Comparison of ENCODE assay signal across 8 mouse cellular contexts in genomic region chr10:40882831-40883643, GRCm38 (mm10). TPM values are rescaled to one million over a fixed set of nuclear protein-coding genes. Genes with fewer than 3 reads are reported as not detected.
DNase-seq lines count a peak whose midpoint lies in the region; ATAC-seq lines count a peak whose summit lies in the region.

Gene Cdc40, minus strand, starts transcription at chr10:40883311.
Gene Wasf1, plus strand, starts transcription at chr10:40883475.

- DNase-seq in adipocyte (ENCODE audit: low spot score) = peak; percentile 99
- peak; percentile 98 for DNase-seq in embryo, embryonic 10 days (ENCODE audit: low spot score)
- DNase-seq in gastrocnemius, postnatal 10 days = peak; percentile 91
- DNase-seq in induced T-regulatory cell, adult 2 months (ENCODE audit: low read depth) = peak; percentile 97
- peak; percentile 96 to 99 for DNase-seq in left cerebral cortex, adult 9 months (ENCODE audit: low spot score in 2 of 2)
- DNase-seq in right cerebral cortex, postnatal 14 days = peak; percentile 98
- DNase-seq in urinary bladder, postnatal 36 days (ENCODE audit: low spot score in 2 of 2) = peak; percentile 89 to 94

- peak; percentile 97 for ATAC-seq in megakaryocyte progenitor cell, adult 5-6 weeks (replicated peaks; ENCODE audit: poor library complexity)

RNA-seq across cellular contexts. Expression of gene Cdc40, which starts in this region (rescaled TPM):
- 10 to 100 TPM; 11.1 to 11.8 TPM for total RNA-seq in gastrocnemius, postnatal 10 days (2021)
- 75.1 and 82.8 TPM in 2 replicates for total RNA-seq in megakaryocyte progenitor cell, adult 5-6 weeks (2015)
- total RNA-seq in megakaryocyte progenitor cell, adult 5-6 weeks (2017) = 28.3 and 37.4 TPM in 2 replicates

RNA-seq across cellular contexts. Expression of gene Wasf1, which starts in this region (rescaled TPM):
- 1 to 10 TPM; 2.0 to 2.6 TPM for total RNA-seq in gastrocnemius, postnatal 10 days (2021)
- 0.07 TPM in 1 of 2 replicates, not detected in the other for total RNA-seq in megakaryocyte progenitor cell, adult 5-6 weeks (2015)
- total RNA-seq in megakaryocyte progenitor cell, adult 5-6 weeks (2017) = not detected in 2 replicates

Comparison
In these comparisons a context has a peak if more than half of its experiments do, and no peak if none do; other contexts are left out.
1. Peak in every context shown above with its lines: DNase-seq and ATAC-seq.